Mouse (Mus musculus) cortical plate, adult 2 months (tissue): Measurements from ENCODE around the gene Cyren.

Source experiments
- CTCF ChIP-seq: fragments of 200-500 bp; IDR thresholded peaks from 2 replicates; pipeline ENCODE4 v1.5.1; 2011; ENCODE audit warnings: mild to moderate bottlenecking, control low read depth, low read length; ENCODE audit not compliant: insufficient read depth; ENCODE audit errors: extremely low read depth
- POLR2A ChIP-seq: fragments of 200-500 bp; IDR thresholded peaks from 2 replicates; pipeline ENCODE4 v1.6.1; 2011; ENCODE audit warnings: mild to moderate bottlenecking, low read length, control low read depth; ENCODE audit not compliant: insufficient read depth; ENCODE audit errors: extremely low read depth

DNA sequence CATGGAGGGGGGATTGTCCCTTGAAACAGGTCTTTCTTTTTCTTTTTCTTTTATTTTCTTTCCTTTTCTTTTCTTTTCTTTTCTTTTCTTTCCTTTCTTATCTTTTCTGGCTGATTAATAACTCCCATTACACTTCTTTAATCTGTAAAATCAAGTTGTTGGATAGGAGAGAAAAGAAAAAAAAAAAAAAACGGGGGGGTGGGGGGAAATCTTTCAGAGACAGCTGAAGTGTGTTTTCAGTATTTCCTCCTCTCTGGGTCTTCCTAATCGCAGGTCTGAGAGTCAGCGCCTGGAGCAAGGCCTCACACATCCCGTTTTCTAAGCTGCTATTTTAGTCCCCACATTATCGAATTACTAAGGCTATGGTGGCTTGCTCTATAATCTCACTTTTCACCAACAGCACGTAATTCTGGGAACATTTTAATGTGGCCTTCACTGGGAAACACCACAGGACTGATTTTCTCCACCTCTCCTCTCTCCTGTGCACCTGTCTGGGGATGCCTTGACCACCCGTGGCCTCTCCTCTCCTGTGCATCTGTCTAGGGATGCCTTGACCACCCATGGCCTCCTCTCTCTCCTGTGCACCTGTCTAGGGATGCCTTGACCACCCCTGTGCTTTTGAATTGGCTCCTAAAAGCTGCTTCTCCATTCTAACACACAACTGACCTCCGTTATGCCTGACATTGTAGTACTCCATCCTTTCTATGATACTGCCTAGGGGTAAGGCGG lies 13.9 kb downstream of the Cyren start:
- TF ChIP-seq CTCF: no peak
- TF ChIP-seq POLR2A: no peak
